Mouse (Mus musculus) liver, embryonic 14.5 days (tissue): ENCODE results near the gene Spen.

Source experiments
- CTCF ChIP-seq: IDR thresholded peaks from 2 replicates; pipeline ENCODE4 v1.5.1; 2016; ENCODE audit warnings: antibody characterized with exemption, low read depth, control low read depth
- EP300 ChIP-seq: IDR thresholded peaks from 2 replicates; pipeline ENCODE4 v1.6.1; 2016; ENCODE audit warnings: antibody characterized with exemption, low read depth

- TF ChIP-seq EP300 (no peak), CTCF (no peak)
Measured at GRCm38 (mm10) chr4:141505810-141506209, 32.6 kb downstream of the Spen start.
